Mouse (Mus musculus) intestine, embryonic 16.5 days (tissue): ENCODE measurements around the gene Sap18b. TPM values are rescaled to one million over a fixed set of nuclear protein-coding genes. Genes with fewer than 3 reads are reported as not detected.

ENCODE experiments used
- ATAC-seq: fragments of 200-750 bp; cut with Nextera tagmentation; 2 replicates; pipeline ENCODE4 v1.8.0; 2017; ENCODE audit warnings: moderate TSS enrichment, moderate library complexity
- H3K27ac ChIP-seq: fragments of 300-500 bp; sonication (generic); 2 replicates; pipeline ENCODE4 v1.5.1; 2014; ENCODE audit warnings: mild to moderate bottlenecking, low read length
- H3K27me3 ChIP-seq: fragments of 300-500 bp; sonication (generic); replicated peaks from 2 replicates; pipeline ENCODE4 v1.6.1; 2014; ENCODE audit warnings: low read length, control low read depth, mixed read lengths; ENCODE audit not compliant: control insufficient read depth, insufficient read depth
- H3K36me3 ChIP-seq: fragments of 300-500 bp; sonication (generic); 2 replicates; pipeline ENCODE4 v1.6.1; 2014; ENCODE audit warnings: low read length, control low read depth; ENCODE audit not compliant: control insufficient read depth, insufficient read depth
- H3K4me1 ChIP-seq: fragments of 300-500 bp; sonication (generic); 2 replicates; pipeline ENCODE4 v1.6.1; 2014; ENCODE audit warnings: low read length, control low read depth, mixed read lengths; ENCODE audit not compliant: control insufficient read depth, insufficient read depth
- H3K4me2 ChIP-seq: fragments of 300-500 bp; sonication (generic); 2 replicates; pipeline ENCODE4 v1.6.1; 2014; ENCODE audit warnings: low read depth, low read length, control low read depth
- H3K4me3 ChIP-seq: fragments of 300-500 bp; sonication (generic); 2 replicates; pipeline ENCODE4 v1.5.1; 2014; ENCODE audit warnings: mild to moderate bottlenecking, low read length
- H3K9ac ChIP-seq: fragments of 300-500 bp; sonication (generic); 2 replicates; pipeline ENCODE4 v1.6.1; 2014; ENCODE audit warnings: low read depth, low read length
- H3K9me3 ChIP-seq: fragments of 300-500 bp; sonication (generic); 2 replicates; pipeline ENCODE4 v1.6.1; 2016; ENCODE audit warnings: low read length, control low read depth; ENCODE audit not compliant: control insufficient read depth
- WGBS: fragments of 180-500 bp; shearing (Covaris S2); extraction: QIAGEN DNeasy Blood & Tissue Kit; methylation state at CpG from one replicate; pipeline ENCODE4 v1.1.7; 2014; 5-methylcytosine and 5-hydroxymethylcytosine counted together
- polyA plus RNA-seq: library from polyadenylated mRNA; unstranded; fragments of >200 nt; fragmentation: Nextera tagmentation; extraction: Ambion mirVana; gene quantifications from 2 replicates; pipeline ENCODE4 v1.2.1, GENCODE M21; 2015

Sap18b gene
- polyA plus RNA-seq, 1 experiment from 2014 or later = 333 TPM

DNA sequence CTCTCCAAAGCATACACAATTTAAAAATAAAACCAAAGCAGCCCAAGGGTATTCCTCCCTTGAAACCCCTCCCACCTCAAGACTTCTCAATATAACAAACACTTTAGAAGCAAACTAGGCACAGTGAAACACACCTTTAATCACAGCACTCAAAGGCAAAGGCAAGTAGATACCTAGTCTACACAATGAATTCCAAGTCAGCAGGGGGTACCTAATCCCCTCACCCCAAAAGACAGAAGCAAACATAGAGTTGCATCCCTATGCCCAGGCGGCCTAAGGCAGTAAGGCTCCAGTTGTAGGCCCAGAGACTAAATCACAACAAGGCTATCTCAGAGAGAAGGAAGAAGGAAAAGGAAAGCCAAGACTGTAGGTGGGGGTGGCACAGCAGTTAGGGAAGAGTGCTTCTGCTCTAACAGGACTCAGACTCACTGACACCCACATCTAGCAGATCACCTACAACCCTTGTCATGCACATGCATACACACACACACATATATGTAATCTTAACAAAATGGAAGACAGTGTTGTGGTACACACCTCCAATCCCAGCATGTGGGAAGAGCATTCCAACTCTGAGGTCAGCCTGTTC is 23.6 kb upstream of the Sap18b start:
- Histone ChIP-seq H3K4me1 (peaks cover 20% of the 10 kb centered on the region), H3K36me3 (0 out of 2 replicates have a peak, but pooled peaks cover 3% of the 10 kb centered on the region), H3K9me3 (no peaks in the 10 kb centered on the region), H3K27me3 (no peaks in the 10 kb centered on the region), H3K4me2 (no peak overlapping the region), H3K9ac (no peak overlapping the region), H3K27ac (no peak overlapping the region), H3K4me3 (no peak overlapping the region)
- no peak for ATAC-seq
- WGBS = 91% methylated on average over 1 of the region's 1 CpGs

DNA sequence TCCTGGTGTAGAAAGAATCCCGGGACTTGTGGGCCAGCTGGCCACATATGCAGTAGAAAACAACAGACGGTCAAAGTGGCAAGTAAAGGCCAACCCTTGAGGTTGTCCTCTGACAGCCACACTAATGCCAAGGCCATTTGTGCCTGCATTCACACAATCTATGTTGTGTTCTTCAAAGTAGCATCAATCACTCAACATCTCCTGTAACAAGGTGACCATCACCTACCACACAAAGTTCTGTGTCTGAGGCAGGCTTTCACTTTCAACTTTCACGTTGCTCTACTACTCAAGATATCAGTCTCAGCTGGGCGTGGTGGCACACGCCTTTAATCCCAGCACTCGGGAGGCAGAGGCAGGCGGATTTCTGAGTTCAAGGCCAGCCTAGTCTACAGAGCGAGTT is 22.9 kb upstream of the Sap18b start:
- no peak overlapping the region for H3K27ac ChIP-seq
- no peak for ATAC-seq
- 81% methylated on average over 8 of the region's 8 CpGs for WGBS
- no peaks in the 10 kb centered on the region for H3K27me3 ChIP-seq
- no peaks in the 10 kb centered on the region for H3K9me3 ChIP-seq
- H3K4me2 ChIP-seq = no peak overlapping the region
- no peak overlapping the region for H3K4me3 ChIP-seq
- H3K4me1 ChIP-seq = peaks cover 20% of the 10 kb centered on the region
- H3K36me3 ChIP-seq = 0 out of 2 replicates have a peak, but pooled peaks cover 3% of the 10 kb centered on the region
- H3K9ac ChIP-seq = no peak overlapping the region

DNA sequence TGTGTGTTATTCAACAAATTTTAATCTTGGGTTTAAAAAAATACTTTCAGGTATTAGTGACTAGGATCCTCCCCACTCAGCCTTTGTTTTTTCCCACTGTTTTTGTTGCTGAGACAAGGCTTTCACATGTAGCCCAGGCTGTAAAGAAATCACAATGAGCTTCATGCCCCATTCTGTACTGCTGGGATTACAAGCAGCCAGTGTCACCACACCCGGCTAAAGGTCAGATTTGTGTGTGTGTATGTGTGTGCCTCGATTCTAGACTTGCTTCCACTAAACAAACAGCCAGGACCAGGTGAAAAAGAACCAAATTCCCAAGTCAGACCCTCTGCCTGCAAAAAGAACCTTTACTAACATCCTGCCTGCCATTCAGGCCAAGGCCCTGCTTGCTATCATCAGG is 19.7 kb upstream of the Sap18b start:
- no peak for ATAC-seq
- H3K9me3 ChIP-seq = no peaks in the 10 kb centered on the region
- no peaks in the 10 kb centered on the region for H3K27me3 ChIP-seq
- H3K4me2 ChIP-seq = peak overlapping the region; percentile 92
- H3K4me3 ChIP-seq = peak overlapping the region; percentile 96
- H3K4me1 ChIP-seq = peaks cover 20% of the 10 kb centered on the region
- H3K9ac ChIP-seq = peak overlapping the region; percentile 99
- 0 out of 2 replicates have a peak, but pooled peaks cover 3% of the 10 kb centered on the region for H3K36me3 ChIP-seq
- H3K27ac ChIP-seq = peak overlapping the region; percentile 95; the same call in 1 of the 2 replicates
- WGBS = 26% methylated on average over 2 of the region's 2 CpGs

DNA sequence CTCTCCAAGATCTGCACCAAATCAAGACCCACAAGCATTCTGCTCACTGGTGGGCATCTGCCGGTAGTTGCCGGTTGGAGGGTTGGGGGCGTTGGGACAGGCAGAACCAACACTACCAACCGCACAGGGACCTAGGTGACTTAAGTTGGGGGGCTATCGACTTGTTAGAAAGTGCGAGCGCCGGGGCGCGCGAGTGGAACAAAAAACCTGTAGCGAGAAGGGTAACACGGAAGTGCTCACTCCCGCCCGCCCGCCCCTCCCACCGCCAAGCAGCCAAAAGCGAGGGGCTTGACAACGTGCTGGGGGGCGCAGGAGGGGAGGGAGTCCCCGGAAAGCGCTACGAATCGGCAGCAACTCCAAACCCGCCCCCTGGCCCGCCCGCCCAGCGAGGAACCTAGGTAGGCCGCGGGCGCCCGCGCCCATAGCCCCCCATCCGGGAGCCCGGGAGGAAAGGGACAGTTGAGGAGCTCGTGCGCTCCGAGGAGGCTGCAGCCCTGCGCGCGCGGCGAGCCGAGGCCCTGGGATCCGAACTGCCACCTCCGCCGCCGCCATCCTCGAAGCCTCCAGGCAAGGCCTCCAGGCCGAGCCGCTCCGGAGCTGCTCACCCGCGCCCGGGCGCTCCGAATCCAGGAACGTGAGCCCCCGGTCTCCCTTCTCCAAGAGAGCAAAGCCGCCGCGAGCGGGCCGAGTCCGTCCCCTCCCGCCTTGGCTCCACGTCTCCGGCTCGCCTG is 18.5 kb upstream of the Sap18b start:
- H3K9ac ChIP-seq = peak overlapping the region; percentile 99
- WGBS = under 1% methylated on average over 64 of the region's 69 CpGs

DNA sequence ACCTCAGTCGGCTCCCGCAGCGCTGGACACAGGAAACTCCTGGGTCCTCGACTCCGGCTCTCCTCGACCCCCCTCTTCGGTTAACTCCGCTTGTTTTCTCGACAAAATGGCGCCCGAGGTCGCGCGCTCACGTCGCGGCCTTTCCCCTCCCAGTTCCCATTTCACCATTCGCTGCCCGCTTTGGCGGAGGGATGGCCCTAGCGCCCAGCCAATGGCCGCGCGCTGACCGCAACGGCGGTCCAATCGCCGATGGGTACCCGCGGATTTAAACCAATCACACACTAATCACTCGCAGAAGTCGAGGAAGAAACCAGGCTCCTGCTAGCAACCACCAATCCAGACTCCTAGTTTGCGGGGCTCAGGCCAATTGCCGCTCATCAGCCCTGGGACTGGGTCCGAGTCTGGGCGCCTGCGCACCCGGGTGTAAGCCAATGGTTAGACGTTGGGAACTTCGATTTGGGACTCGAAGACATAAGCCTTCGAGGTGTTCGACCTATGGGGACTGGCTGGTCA is 17.8 kb upstream of the Sap18b start, which contains the start of gene Cnot1:
Gene Cnot1 (minus strand): TSS at position 134 of the 513 bp plus-strand sequence.
- peak; percentile 97 for ATAC-seq

More for the DNA sequence above, 18.5 kb upstream of the Sap18b start:
- Histone ChIP-seq H3K4me2 (peak overlapping the region; percentile 92), H3K4me3 (peak overlapping the region; percentile 96), H3K36me3 (0 out of 2 replicates have a peak, but pooled peaks cover 3% of the 10 kb centered on the region), H3K27ac (peak overlapping the region; percentile 95), H3K4me1 (peaks cover 17% of the 10 kb centered on the region), H3K27me3 (no peaks in the 10 kb centered on the region), H3K9me3 (no peaks in the 10 kb centered on the region)
- peak; percentile 2; the same call in 1 of the 2 replicates for ATAC-seq

DNA sequence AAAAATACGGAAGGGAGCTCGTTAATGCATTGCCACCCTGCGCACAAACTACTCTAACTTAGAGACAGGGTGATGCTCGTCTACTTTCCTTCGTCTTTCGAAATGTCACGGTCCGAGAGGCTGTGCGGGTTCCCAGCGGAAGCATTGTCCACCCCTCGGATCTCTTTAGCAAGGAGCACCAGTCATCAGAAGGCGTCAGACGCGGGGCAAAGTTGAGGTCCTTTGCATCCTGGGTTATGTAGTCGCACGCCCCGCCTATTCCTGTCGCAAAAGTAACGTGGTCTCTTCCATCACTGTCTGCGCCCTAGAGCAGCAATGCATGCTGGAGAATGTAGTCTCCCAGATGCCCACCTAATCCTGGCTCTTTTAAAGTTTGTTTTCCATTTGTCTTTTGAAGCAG is 17.3 kb upstream of the Sap18b start:
- H3K27me3 ChIP-seq = no peaks in the 10 kb centered on the region
- peak overlapping the region; percentile 57 for H3K9ac ChIP-seq
- ATAC-seq = peak; percentile 92
- no peaks in the 10 kb centered on the region for H3K9me3 ChIP-seq
- peaks cover 17% of the 10 kb centered on the region for H3K4me1 ChIP-seq
- H3K4me2 ChIP-seq = peak overlapping the region; percentile 47
- peak overlapping the region; percentile 96 for H3K4me3 ChIP-seq
- peak overlapping the region; percentile 91 for H3K27ac ChIP-seq
- under 1% methylated on average over 20 of the region's 20 CpGs for WGBS
- H3K36me3 ChIP-seq = no peaks in the 10 kb centered on the region

More for the DNA sequence above, 17.8 kb upstream of the Sap18b start, which contains the start of gene Cnot1:
- Histone ChIP-seq H3K9ac (peak within 1 kb of the TSS; percentile 99), H3K4me1 (peaks cover 17% of the 10 kb centered on the region), H3K9me3 (no peaks in the 10 kb centered on the region), H3K4me2 (peak within 1 kb of the TSS; percentile 92), H3K27ac (peak within 1 kb of the TSS; percentile 95), H3K27me3 (no peaks in the 10 kb centered on the region), H3K4me3 (peak within 1 kb of the TSS; percentile 96), H3K36me3 (no peaks in the 10 kb centered on the region)
- under 1% methylated on average over 44 of the region's 44 CpGs for WGBS

DNA sequence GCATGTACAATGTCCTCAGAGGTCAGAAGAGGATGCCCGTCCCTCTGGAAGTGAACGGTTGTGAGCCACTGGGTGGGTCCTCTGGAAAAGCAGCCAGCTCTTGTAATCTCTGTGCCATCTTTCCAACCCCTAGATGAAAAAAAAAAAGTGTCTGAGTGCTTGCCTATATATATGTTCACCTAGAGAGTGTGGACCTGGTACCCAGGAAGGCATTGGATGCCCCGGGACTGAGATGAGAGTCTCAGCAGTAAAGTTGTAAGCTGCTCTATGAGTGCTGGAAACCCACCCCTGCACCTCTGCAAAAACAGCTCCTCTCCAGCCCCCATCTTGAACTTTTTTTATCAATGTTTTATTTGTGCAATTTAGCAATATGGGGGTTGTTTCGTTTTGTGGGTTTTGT is 16.5 kb upstream of the Sap18b start:
- Histone ChIP-seq H3K36me3 (no peaks in the 10 kb centered on the region), H3K4me2 (0 out of 2 replicates have a peak overlapping the region, but pooled peaks have one; percentile 47)
- 76% methylated on average over 4 of the region's 4 CpGs for WGBS

DNA sequence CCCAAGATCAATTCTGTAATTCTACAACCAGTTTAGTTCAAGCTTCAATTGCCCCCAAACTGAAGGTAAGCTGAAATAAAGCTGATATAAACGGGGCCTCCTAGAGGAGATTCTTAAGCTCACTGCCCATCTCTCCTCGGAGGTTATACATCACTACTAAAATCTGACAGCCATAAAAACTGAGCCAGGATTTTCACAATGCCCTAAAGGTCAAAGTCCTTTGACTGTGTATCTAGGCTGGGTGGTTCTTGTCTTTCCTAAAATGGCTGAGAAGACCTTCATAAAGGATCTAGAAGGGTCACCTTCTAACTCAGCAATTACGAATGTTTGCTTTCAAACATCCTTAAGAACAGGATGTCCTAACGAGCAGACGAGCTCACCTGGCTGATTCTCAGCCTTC is 16.0 kb upstream of the Sap18b start:
- no peak overlapping the region for H3K9ac ChIP-seq
- H3K4me3 ChIP-seq = no peak overlapping the region
- H3K4me1 ChIP-seq = peaks cover 17% of the 10 kb centered on the region
- H3K27me3 ChIP-seq = no peaks in the 10 kb centered on the region
- no peaks in the 10 kb centered on the region for H3K36me3 ChIP-seq
- no peaks in the 10 kb centered on the region for H3K9me3 ChIP-seq
- ATAC-seq = no peak
- H3K27ac ChIP-seq = no peak overlapping the region
- no peak overlapping the region for H3K4me2 ChIP-seq
- WGBS = 58% methylated on average over 5 of the region's 5 CpGs

More for the DNA sequence above, 16.5 kb upstream of the Sap18b start:
- ATAC-seq = no peak
- Histone ChIP-seq H3K9me3 (no peaks in the 10 kb centered on the region), H3K4me3 (no peak overlapping the region), H3K9ac (no peak overlapping the region), H3K4me1 (peaks cover 17% of the 10 kb centered on the region), H3K27me3 (no peaks in the 10 kb centered on the region), H3K27ac (no peak overlapping the region)

DNA sequence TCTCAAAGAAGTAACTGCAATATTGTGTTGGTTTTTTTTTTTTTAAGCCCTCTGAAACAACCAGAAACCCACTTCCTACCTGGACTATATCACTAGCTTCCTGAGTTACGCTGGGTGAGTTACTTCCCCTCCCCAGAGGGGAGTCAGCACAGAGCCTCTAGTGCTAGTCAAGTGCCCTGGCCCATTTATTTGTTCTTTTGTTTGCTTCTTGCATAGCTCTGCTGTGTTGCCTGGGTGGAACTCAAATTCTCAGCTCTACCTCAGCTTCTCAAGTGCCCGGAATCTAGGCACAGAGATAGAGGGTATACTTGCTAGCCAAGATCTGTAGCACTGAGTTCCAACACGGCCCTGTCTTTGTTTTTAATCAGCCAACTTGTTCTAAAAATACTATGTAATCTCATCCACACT is 15.0 kb upstream of the Sap18b start:
- Histone ChIP-seq H3K27me3 (no peaks in the 10 kb centered on the region), H3K4me1 (peaks cover 9% of the 10 kb centered on the region), H3K36me3 (no peaks in the 10 kb centered on the region), H3K4me3 (no peak overlapping the region), H3K4me2 (no peak overlapping the region), H3K27ac (no peak overlapping the region), H3K9me3 (no peaks in the 10 kb centered on the region), H3K9ac (no peak overlapping the region)
- ATAC-seq = no peak
- WGBS = 43% methylated on average over 3 of the region's 3 CpGs
